Mouse (Mus musculus): ENCODE measurements around the gene Plekha7.

DNA sequence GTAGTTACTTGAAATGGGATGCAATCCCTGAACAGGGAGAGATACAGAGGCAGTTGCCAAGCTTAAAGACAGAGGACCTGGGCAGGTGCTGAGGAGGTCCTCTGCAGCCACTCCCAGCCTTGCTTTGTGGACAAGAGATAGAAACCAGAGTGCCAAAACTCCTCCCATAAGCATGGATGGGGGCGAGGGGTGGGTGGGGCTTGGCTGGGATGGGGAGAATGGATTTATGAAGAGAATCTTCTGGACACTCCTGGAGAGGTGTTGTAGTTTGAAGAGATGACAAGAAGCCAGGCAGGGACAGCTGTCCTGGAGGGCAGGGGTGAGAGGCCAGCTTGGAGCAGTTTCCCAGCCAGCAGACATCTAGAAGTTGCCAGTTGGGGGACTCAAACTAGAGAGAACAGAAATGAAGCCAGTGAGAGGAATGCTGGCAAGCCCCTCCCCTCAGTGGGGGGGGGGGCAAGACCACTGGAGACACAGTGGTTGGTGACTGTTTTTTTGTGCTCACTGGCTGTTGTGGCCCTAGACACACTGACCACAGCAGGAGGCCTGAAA, 188.8 kb downstream of the Plekha7 start:
- TF ChIP-seq CTCF (IDR thresholded peaks at IDR 0.05; ENCODE audit: insufficient read depth, low read length) (no peak), POLR2A (IDR thresholded peaks at IDR 0.05; ENCODE audit: borderline replicate concordance, extremely low read depth, low read depth, low read length) (no peak)

Measured in lung, adult 2 months (tissue).